Mouse (Mus musculus) urinary bladder, postnatal 25 days (tissue): ENCODE results near the gene Gbf1.

Experiments used
- DNase-seq: peaks from one replicate; pipeline ENCODE4 v3.0.0; 2022; ENCODE audit warnings: low spot score

Gene Gbf1

GRCm38 (mm10) chr19:46316846-46317545 is 164.7 kb downstream of the Gbf1 start:
- no peak for DNase-seq

- DNase-seq, result no peak
Measured at GRCm38 (mm10) chr19:46317546-46317885, 165.2 kb downstream of the Gbf1 start.

GRCm38 (mm10) chr19:46318031-46318471 is 165.7 kb downstream of the Gbf1 start:
- DNase-seq, result no peak

- peak; percentile 72 for DNase-seq
Measured at GRCm38 (mm10) chr19:46318586-46319378, 166.5 kb downstream of the Gbf1 start.

GRCm38 (mm10) chr19:46320076-46320785 is 167.9 kb downstream of the Gbf1 start:
- DNase-seq, result no peak

GRCm38 (mm10) chr19:46321101-46321943 is 169.0 kb downstream of the Gbf1 start:
- DNase-seq, result no peak

GRCm38 (mm10) chr19:46322144-46322995 is 170.1 kb downstream of the Gbf1 start:
- DNase-seq, result no peak

- DNase-seq, result no peak
Measured at GRCm38 (mm10) chr19:46322996-46323572, 170.8 kb downstream of the Gbf1 start.

- DNase-seq, result no peak
Measured at GRCm38 (mm10) chr19:46323716-46324115, 171.4 kb downstream of the Gbf1 start.

GRCm38 (mm10) chr19:46324366-46324765 is 172.1 kb downstream of the Gbf1 start:
- DNase-seq, result no peak

- DNase-seq, result no peak
Measured at GRCm38 (mm10) chr19:46324918-46325317, 172.6 kb downstream of the Gbf1 start.

GRCm38 (mm10) chr19:46326019-46326755 is 173.9 kb downstream of the Gbf1 start:
- no peak for DNase-seq

- no peak for DNase-seq
Measured at GRCm38 (mm10) chr19:46326756-46327305, 174.5 kb downstream of the Gbf1 start, which contains the start of gene Psd. Gene Psd, minus strand, starts transcription at chr19:46327156.

GRCm38 (mm10) chr19:46327531-46328064 is 175.3 kb downstream of the Gbf1 start:
- DNase-seq, result no peak

GRCm38 (mm10) chr19:46328081-46329030 is 176.0 kb downstream of the Gbf1 start, which contains the start of gene Fbxl15:
Gene Fbxl15, plus strand, starts transcription at chr19:46328184.
- peak; percentile 88 for DNase-seq

- no peak for DNase-seq
Measured at GRCm38 (mm10) chr19:46329031-46329641, 176.8 kb downstream of the Gbf1 start.

- peak; percentile 78 for DNase-seq
Measured at GRCm38 (mm10) chr19:46329951-46330350, 177.6 kb downstream of the Gbf1 start.
